Mouse (Mus musculus) cerebellum, adult 2 months (tissue): ENCODE measurements around the gene Lcn5. TPM values are rescaled to one million over a fixed set of nuclear protein-coding genes. Genes with fewer than 3 reads are reported as not detected.
A peak's percentile ranks its signal among the peaks of the same experiment; 100 is the strongest.
"Not testable (repeated sequence)": the region's sequence is repeated elsewhere in the genome, so short reads cannot be mapped to it uniquely, and the experiment has no call there.

Source experiments
- DNase-seq, 2 experiments: peaks; one replicate each; pipeline ENCODE4 v3.0.0; 2021
- H3K27ac ChIP-seq: fragments of 200-500 bp; 2 replicates; pipeline ENCODE4 v1.5.1; 2012; ENCODE audit warnings: low read length, control low read depth, inconsistent platforms; ENCODE audit not compliant: insufficient read depth
- H3K27me3 ChIP-seq: fragments of 200-500 bp; 2 replicates; pipeline ENCODE4 v1.6.1; 2012; ENCODE audit warnings: inconsistent platforms, mild to moderate bottlenecking, low read length, moderate library complexity; ENCODE audit not compliant: control insufficient read depth, insufficient read depth
- H3K4me1 ChIP-seq: fragments of 200-500 bp; 2 replicates; pipeline ENCODE4 v1.6.1; 2011; ENCODE audit warnings: low read length; ENCODE audit not compliant: control insufficient read depth, insufficient read depth
- H3K4me3 ChIP-seq: fragments of 200-500 bp; replicated peaks from 2 replicates; pipeline ENCODE3; 2011; ENCODE audit warnings: mild to moderate bottlenecking, low read depth, low read length, control low read depth; ENCODE audit not compliant: insufficient read depth
- CTCF ChIP-seq: fragments of 200-500 bp; IDR thresholded peaks from 2 replicates; pipeline ENCODE4 v1.5.1; 2011; ENCODE audit warnings: low read depth, mild to moderate bottlenecking, control low read depth, low read length, moderate library complexity, borderline replicate concordance; ENCODE audit not compliant: insufficient read depth
- POLR2A ChIP-seq: fragments of 200-500 bp; IDR thresholded peaks from 2 replicates; pipeline ENCODE4 v1.6.1; 2011; ENCODE audit warnings: low read length, control low read depth, borderline replicate concordance; ENCODE audit not compliant: insufficient read depth
- WGBS: fragments of 180-500 bp; shearing (Covaris S2); methylation state at CpG from one replicate; pipeline ENCODE4 v1.1.7; 2018; 5-methylcytosine and 5-hydroxymethylcytosine counted together
- polyA plus RNA-seq: library from polyadenylated mRNA; depleted of rRNA; stranded (reverse); fragments of >200 nt; gene quantifications from 2 replicates; pipeline ENCODE4 v1.2.3, GENCODE M21; 2012; rRNA removed

Gene Lcn5
- polyA plus RNA-seq, 1 experiment, result not detected

GRCm38 (mm10) chr2:25708121-25708520 lies 50.4 kb downstream of the Lcn5 start:
- DNase-seq, result peak; percentile 35 to 42
- 77% methylated on average over 2 of the region's 2 CpGs for WGBS
- H3K27me3 ChIP-seq, result no peaks in the 10 kb centered on the region
- H3K4me3 ChIP-seq, result peak overlapping the region; percentile 43
- H3K4me1 ChIP-seq, result peaks cover 11% of the 10 kb centered on the region
- no peak overlapping the region for H3K27ac ChIP-seq
- TF ChIP-seq CTCF (peak; percentile 46; the same call in 1 of the 2 replicates), POLR2A (no peak)

GRCm38 (mm10) chr2:25709056-25709455 lies 51.3 kb downstream of the Lcn5 start:
- WGBS, result 91% methylated on average over 1 of the region's 1 CpGs
- not testable (repeated sequence) for DNase-seq, H3K27me3 ChIP-seq, H3K27ac ChIP-seq, H3K4me3 ChIP-seq
- H3K4me1 ChIP-seq, result peaks cover 11% of the 10 kb centered on the region

- 23% methylated on average over 2 of the region's 2 CpGs for WGBS
- H3K4me3 ChIP-seq, H3K27ac ChIP-seq, H3K27me3 ChIP-seq: not testable (repeated sequence)
- DNase-seq, result peak in 1 of 2 experiments; percentile 11
- peaks cover 11% of the 10 kb centered on the region for H3K4me1 ChIP-seq
These were observed 52.0 kb downstream of the Lcn5 start for GRCm38 (mm10) chr2:25709791-25710190.

Other genes starting within 250 kb of the Lcn5 start
- gene Fut7, start 234.7 kb upstream of the Lcn5 start, polyA plus RNA-seq, result 0.51 and 0.71 TPM in 2 replicates
- 285 and 294 TPM in 2 replicates for gene Abca2, start 229.2 kb upstream of the Lcn5 start, polyA plus RNA-seq
- 0.84 and 2.8 TPM in 2 replicates for gene Clic3, start 201.1 kb upstream of the Lcn5 start, polyA plus RNA-seq
- 196 and 230 TPM in 2 replicates for gene Paxx, start 196.9 kb upstream of the Lcn5 start, polyA plus RNA-seq
- 2,130 and 2,485 TPM in 2 replicates for gene Ptgds, start 187.9 kb upstream of the Lcn5 start, polyA plus RNA-seq
- not detected in 2 replicates for gene Lcn12, start 164.0 kb upstream of the Lcn5 start, polyA plus RNA-seq
- gene Fbxw5, start 157.2 kb upstream of the Lcn5 start, polyA plus RNA-seq, result 54.7 and 59.4 TPM in 2 replicates
- 3.6 and 4.2 TPM in 2 replicates for gene C8g, start 156.2 kb upstream of the Lcn5 start, polyA plus RNA-seq
- gene Traf2, start 111.0 kb upstream of the Lcn5 start, polyA plus RNA-seq, result 12.3 and 12.5 TPM in 2 replicates
- gene Edf1, start 100.1 kb upstream of the Lcn5 start, polyA plus RNA-seq, result 345 and 350 TPM in 2 replicates
- gene Mamdc4, start 83.1 kb upstream of the Lcn5 start, polyA plus RNA-seq, result 3.0 and 4.4 TPM in 2 replicates
- 176 and 186 TPM in 2 replicates for gene Phpt1, start 82.7 kb upstream of the Lcn5 start, polyA plus RNA-seq
- 257 and 312 TPM in 2 replicates for gene Ajm1, start 76.2 kb upstream of the Lcn5 start, polyA plus RNA-seq
- gene Rabl6, start 49.4 kb upstream of the Lcn5 start, polyA plus RNA-seq, result 161 and 172 TPM in 2 replicates
- 0.05 TPM in 1 of 2 replicates, not detected in the other for gene Ccdc183, start 40.3 kb upstream of the Lcn5 start, polyA plus RNA-seq
- gene Tmem141, start 35.9 kb upstream of the Lcn5 start, polyA plus RNA-seq, result 79.7 and 85.7 TPM in 2 replicates
- 0.31 and 0.35 TPM in 2 replicates for gene Fcna, start 29.9 kb upstream of the Lcn5 start, polyA plus RNA-seq
- gene Lcn8, start 4.8 kb upstream of the Lcn5 start, polyA plus RNA-seq, result not detected in 2 replicates
- gene Lcn6, start 18.8 kb downstream of the Lcn5 start, polyA plus RNA-seq, result not detected in 2 replicates
- gene Lcn10, start 24.8 kb downstream of the Lcn5 start, polyA plus RNA-seq, result not detected in 2 replicates
- not detected in 2 replicates for gene Obp2a, start 42.1 kb downstream of the Lcn5 start, polyA plus RNA-seq
- 99.5 and 101 TPM in 2 replicates for gene Bmyc, start 48.8 kb downstream of the Lcn5 start, polyA plus RNA-seq
- not detected in 2 replicates for gene Obp2b, start 79.1 kb downstream of the Lcn5 start, polyA plus RNA-seq
- not detected in 2 replicates for gene Lcn3, start 107.6 kb downstream of the Lcn5 start, polyA plus RNA-seq
- not detected in 2 replicates for gene Lcn11, start 119.1 kb downstream of the Lcn5 start, polyA plus RNA-seq
- not detected in 2 replicates for gene Gm13539, start 124.3 kb downstream of the Lcn5 start, polyA plus RNA-seq
- gene Glt6d1, start 157.9 kb downstream of the Lcn5 start, polyA plus RNA-seq, result not detected in 2 replicates
- 0.13 TPM in 1 of 2 replicates, not detected in the other for gene Lcn9, start 165.2 kb downstream of the Lcn5 start, polyA plus RNA-seq
- gene Sohlh1, start 189.3 kb downstream of the Lcn5 start, polyA plus RNA-seq, result 0.08 TPM in 1 of 2 replicates, not detected in the other
- 409 and 456 TPM in 2 replicates for gene Kcnt1, start 205.8 kb downstream of the Lcn5 start, polyA plus RNA-seq